Mouse (Mus musculus) E14TG2a.4 (cell line): ENCODE data around the gene Cnga3.

ENCODE experiments used
- CTCF ChIP-seq: conservative IDR thresholded peaks from 2 replicates; pipeline ENCODE4 v1.5.1; 2014; ENCODE audit warnings: low read length
- NANOG ChIP-seq: IDR thresholded peaks from 2 replicates; pipeline ENCODE4 v1.6.1; 2014; ENCODE audit warnings: borderline replicate concordance, low read length, mixed read lengths
- POU5F1 ChIP-seq: IDR thresholded peaks from 2 replicates; pipeline ENCODE4 v1.6.1; 2014; ENCODE audit warnings: low read length, borderline replicate concordance

DNA sequence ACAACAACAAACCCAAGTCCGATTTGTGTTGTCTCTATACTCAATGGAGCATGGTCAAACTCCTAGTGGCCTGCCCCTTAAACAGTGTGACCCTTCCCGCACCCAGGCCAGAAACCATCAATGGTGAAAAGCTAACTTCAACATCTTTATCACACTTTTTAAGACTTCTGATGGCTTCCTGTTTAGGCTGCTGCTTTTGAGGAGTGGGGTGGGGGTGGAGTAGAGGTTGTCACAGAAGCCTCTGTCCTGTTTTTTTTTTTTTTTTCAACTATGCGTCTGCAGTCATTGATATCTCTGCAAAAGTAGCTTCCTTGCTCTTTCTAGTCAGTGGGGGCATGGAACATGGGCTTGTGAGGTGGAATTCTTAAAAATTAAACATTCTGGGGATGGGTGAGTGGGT is 88.6 kb downstream of the Cnga3 start:
- no peak for TF ChIP-seq CTCF
- TF ChIP-seq NANOG = no peak
- TF ChIP-seq POU5F1 = no peak
